Mouse (Mus musculus) kidney, adult 11 months (tissue): ENCODE data around the gene Fgf4.
"Not testable (repeated sequence)": the region's sequence is repeated elsewhere in the genome, so short reads cannot be mapped to it uniquely, and the experiment has no call there.

Source experiments
- DNase-seq: peaks from one replicate; pipeline ENCODE4 v3.0.0; 2022

Fgf4 gene

GRCm38 (mm10) chr7:144867602-144868001 lies 20.4 kb downstream of the Fgf4 start:
- DNase-seq: no peak

DNA sequence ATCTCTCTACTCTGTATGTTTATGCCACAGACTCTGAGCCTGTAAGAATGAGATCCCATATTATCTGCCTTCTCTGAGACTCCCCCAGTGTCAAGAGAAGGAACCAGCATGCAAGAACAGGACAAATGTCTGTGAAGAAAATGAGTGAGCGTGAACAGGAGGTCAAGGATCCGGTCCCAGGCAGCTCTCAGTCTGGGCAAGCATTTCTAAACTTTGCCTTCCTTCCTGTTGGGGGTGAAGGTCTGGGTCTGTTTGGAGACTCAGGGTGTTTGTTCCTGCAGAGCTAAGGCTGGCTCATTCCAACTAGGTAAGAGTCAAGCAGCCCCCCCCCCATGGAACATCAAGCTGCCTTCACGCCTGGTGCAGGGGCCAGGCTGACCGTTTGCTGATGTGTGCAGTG lies 25.3 kb downstream of the Fgf4 start:
- no peak for DNase-seq

- no peak for DNase-seq
Observed at GRCm38 (mm10) chr7:144873160-144873559, 26.0 kb downstream of the Fgf4 start.

DNA sequence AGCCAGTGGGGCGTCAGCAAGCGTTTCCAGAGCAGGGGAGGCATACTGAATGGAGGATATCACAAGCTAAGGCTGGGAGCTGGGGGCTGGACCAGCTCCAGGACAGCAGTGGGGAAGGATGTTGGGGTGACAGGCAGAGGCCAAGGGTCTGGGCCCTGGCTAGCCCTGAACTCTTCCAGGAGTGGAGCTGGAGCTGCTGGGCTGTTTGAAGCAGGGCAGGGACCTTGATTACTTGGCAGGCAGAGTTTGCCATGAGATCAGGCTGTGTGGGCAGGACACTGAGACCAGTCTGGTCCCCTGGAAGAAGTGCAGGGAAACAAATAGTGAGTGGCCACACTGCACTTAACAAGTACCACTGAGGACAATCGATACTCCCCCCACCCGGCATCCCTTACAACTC lies 27.1 kb downstream of the Fgf4 start:
- DNase-seq: no peak

DNA sequence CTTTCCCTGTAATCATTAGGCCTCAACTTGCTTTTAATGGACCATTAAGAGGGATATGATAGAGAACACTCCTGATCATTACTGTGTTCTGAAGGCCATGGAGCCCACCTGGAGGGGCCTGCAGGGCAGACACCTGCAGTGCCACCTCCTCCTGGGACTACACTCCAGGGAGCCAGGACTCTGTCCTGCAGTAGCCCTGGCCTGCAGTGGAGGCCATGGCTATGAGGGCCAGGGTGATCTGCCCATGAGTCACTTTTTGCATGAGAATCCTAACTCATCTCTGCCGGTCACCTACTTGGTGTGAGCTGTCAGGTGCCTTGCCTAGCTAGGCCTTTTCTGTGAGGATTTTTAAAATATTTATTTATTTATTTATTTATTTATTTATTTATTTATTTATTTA lies 31.2 kb downstream of the Fgf4 start:
- DNase-seq: no peak

GRCm38 (mm10) chr7:144883106-144883505 lies 35.9 kb downstream of the Fgf4 start:
- no peak for DNase-seq

DNA sequence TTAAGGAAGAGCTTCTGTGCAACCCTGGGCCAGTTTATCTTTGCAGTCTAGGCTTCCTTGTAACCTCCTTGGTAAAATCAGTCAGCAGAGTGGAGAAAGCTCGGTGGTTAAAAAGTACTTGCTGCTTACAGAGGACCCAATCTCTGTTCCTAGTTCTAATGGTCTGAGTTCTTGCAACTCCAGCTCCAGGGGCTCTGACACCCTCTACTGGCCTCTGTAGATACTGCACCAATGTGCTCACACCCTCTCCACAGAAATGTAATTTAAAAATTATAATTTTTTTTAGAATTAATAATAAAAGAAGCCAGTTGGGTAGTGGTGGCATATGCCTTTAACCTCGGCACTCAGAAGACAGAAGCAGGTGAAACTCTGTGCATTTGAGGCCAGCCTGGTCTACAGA lies 40.5 kb downstream of the Fgf4 start:
- no peak for DNase-seq

GRCm38 (mm10) chr7:144888564-144889299 lies 41.6 kb downstream of the Fgf4 start:
- DNase-seq: no peak

GRCm38 (mm10) chr7:144890661-144891060 lies 43.5 kb downstream of the Fgf4 start:
- not testable (repeated sequence) for DNase-seq

DNA sequence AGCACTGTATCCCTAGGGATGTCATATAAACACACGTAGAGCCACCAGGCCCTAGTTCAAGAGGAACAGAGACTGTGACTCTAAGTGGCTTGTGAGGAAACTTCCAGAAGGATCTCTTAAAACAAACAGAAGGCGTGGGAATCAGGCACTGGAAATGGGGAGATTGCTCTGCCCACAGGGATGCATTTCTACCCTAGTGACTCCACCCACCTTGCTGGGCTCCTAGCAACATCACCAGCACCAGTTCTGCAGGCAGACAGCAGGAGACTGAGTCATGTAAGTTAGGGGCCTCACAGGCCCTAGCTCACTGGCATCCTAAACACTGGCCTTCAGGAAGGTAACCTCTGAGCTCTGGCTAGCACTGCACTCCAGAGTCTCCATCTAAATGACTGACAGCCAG lies 44.7 kb downstream of the Fgf4 start:
- no peak for DNase-seq

- no peak for DNase-seq
Observed at GRCm38 (mm10) chr7:144892322-144892721, 45.2 kb downstream of the Fgf4 start.

DNA sequence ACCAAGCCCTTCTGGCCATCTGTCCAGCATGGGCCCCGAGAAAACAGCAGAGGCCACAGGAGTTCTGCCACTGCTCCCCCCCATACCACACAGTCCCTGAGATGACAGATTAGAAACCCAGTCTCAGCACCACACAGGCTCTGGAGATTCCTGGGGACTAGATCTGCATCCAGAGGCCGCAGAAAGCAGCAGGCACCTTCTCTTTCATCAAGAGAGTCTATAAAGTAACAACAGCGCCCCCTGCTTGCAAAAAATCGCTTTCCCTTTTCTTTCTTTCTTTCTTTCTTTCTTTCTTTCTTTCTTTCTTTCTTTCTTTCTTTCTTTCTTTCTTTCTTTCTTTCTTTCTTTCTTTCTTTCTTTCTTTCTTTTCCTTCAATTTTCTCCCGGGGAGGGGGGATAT lies 47.0 kb downstream of the Fgf4 start:
- no peak for DNase-seq

GRCm38 (mm10) chr7:144894706-144895105 lies 47.5 kb downstream of the Fgf4 start:
- DNase-seq: no peak

- peak; percentile 65 for DNase-seq
Observed at GRCm38 (mm10) chr7:144895305-144896111, 48.3 kb downstream of the Fgf4 start.

DNA sequence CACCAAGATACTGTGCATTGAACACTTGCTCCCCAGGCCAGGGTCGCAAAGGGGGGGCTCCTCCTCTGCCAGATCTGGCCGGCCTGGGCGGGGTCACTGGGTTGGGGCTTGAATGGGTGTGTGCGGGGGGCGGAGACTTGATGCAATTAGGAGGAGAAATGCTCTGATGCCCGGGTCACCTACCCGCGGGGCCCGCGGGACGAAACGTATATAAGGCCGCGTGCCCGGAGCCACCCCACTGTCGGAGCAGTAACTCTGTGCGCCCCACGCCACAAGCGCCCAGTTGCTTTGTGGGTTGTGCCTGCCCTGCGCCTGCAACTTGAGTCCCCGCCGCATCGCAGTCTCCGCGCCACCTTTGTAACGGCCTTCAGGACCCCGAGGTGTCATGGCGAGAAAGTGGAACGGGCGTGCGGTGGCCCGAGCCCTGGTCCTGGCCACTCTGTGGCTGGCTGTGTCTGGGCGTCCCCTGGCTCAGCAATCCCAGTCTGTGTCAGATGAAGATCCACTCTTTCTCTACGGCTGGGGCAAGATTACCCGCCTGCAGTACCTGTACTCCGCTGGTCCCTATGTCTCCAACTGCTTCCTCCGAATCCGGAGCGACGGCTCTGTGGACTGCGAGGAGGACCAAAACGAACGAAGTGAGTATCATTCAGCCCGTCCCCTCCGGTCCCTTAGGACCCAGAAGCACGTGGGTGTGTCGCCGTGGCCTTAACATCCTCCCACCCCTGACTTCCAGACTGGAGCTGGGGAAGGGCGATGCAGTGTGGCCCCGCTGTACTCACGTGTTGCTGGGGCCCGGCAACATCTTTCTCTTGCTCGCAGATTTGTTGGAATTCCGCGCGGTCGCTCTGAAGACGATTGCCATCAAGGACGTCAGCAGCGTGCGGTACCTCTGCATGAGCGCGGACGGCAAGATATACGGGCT lies 49.4 kb downstream of the Fgf4 start, which contains the start of gene Fgf15:
Fgf15 (plus strand) TSS at position 238 of the 925 bp plus-strand sequence.
- DNase-seq: no peak

DNA sequence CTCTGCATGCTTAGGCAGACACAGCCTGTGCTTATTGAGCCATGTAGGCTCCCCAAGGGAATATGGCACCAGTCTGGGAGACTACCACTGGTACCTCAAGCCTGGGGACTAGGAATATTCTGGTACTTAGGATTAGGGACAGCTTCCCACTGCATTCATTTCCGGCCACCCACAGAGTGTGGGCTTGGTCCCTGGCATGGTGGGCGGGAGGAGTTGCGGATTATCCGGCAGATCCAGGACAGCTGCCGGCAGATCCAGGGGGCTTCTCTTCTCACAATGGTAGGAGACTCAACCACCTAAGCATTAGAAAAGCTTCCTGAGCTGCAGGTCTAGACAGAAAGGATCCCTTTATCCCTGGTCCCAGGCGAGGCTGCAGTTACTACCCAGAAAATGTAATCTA lies 51.3 kb downstream of the Fgf4 start:
- DNase-seq: no peak

DNA sequence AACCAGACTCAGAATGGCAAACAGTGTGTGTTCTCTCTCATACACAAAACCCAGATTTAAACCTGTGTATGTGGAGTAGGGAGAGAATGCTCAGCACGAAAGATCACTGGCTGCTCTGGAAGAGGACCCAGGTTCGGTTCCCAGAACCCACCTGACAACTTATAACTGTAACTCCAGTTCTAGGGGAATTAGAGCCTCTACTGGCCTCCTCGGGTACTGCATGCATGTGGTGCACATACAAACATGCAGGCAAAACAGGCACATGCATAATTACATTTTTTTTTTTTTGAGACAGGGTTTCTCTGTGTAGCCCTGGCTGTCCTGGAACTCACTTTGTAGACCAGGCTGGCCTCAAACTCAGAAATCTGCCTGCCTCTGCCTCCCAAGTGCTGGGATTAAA lies 58.3 kb downstream of the Fgf4 start:
- DNase-seq: not testable (repeated sequence)

- peak; percentile 21 for DNase-seq
Observed at GRCm38 (mm10) chr7:144906708-144907397, 59.7 kb downstream of the Fgf4 start.

- DNase-seq: no peak
Observed at GRCm38 (mm10) chr7:144907793-144908192, 60.6 kb downstream of the Fgf4 start.

DNA sequence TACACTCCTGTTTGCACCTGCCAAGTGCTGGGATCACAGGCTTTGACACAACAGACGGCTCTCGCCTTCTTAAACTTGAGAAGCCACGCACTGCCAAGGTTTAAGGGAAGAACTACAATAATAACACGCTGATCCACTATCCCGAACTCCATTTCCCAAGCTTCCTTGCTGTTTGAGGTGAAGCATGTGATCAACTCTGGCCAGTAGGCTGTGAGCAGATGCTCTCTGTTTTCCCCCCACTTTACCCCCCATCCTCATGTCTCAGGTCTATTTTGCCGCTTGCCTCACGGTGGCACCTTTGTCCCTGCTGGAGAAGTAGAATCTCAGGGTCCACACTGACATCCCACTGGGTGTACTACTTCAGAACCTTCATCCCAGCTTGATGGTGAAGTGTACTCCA lies 61.5 kb downstream of the Fgf4 start:
- no peak for DNase-seq

- DNase-seq: no peak
Observed at GRCm38 (mm10) chr7:144911121-144911520, 64.0 kb downstream of the Fgf4 start.

- DNase-seq: no peak
Observed at GRCm38 (mm10) chr7:144912897-144913296, 65.7 kb downstream of the Fgf4 start.
